Mouse (Mus musculus) R1 (cell line): ENCODE measurements around the gene Fmnl1.
A peak's percentile ranks its signal among the peaks of the same experiment; 100 is the strongest.
"Not testable (repeated sequence)": the region's sequence is repeated elsewhere in the genome, so short reads cannot be mapped to it uniquely, and the experiment has no call there.

Experiments used
- DNase-seq: peaks from one replicate; pipeline ENCODE4 v3.0.0-alpha.2; 2018; ENCODE audit warnings: low read depth, low spot score

Fmnl1 gene

DNA sequence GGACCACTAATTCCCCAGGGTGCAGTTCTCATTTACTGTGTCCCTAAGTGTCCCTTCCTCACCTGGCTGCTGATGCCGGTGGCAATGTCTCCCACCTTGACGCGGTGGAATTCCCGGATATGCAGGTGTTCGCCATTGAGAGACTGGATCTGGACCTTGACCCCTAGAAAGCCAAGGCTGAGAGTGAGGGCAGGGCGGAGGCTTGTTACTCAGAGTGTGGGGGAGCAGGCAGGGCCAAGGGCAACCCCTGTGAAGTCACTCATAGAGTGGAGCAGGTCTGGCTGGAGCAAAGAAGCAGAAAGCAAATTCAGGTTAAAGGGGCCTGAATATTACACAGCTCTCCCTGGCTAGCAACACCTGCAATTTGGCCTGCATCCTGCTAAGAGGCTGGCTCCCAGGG, 50.5 kb downstream of the Fmnl1 start:
- no peak for DNase-seq

DNA sequence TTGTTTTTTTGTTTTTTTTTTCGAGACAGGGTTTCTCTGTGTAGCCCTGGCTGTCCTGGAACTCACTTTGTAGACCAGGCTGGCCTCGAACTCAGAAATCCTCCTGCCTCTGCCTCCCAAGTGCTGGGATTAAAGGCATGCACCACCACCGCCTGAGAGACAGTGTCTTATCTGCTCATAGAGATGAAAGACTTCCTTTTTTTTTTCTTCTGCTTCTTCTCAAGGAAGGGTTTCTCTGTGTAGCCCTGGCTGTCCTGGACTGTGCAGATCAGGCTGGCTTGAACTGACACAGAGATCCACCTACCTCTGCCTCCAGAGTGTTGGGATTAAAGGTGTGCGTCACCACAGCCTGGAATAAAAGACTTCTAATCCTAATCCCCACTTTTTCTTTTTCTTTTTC, 51.8 kb downstream of the Fmnl1 start:
- DNase-seq = not testable (repeated sequence)

DNA sequence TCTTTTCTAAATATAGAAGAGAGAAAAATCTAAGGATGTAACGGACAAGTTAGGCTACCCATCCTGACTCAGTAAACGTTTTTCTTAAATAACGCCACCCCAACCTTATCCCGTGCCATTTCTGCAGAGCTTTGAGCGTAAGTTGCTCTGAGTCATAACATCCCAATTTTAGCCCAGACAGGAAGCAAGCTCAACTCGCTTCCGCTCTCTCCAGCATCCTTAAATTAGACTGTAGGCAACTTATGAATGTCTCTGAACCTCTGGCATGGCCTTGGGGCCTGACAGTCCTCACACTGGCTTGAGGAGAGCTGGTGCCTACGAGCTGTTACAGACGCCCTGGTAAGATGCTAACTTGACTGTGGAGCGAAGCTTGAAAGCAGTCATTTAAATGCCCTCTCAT, 52.5 kb downstream of the Fmnl1 start:
- no peak for DNase-seq

DNA sequence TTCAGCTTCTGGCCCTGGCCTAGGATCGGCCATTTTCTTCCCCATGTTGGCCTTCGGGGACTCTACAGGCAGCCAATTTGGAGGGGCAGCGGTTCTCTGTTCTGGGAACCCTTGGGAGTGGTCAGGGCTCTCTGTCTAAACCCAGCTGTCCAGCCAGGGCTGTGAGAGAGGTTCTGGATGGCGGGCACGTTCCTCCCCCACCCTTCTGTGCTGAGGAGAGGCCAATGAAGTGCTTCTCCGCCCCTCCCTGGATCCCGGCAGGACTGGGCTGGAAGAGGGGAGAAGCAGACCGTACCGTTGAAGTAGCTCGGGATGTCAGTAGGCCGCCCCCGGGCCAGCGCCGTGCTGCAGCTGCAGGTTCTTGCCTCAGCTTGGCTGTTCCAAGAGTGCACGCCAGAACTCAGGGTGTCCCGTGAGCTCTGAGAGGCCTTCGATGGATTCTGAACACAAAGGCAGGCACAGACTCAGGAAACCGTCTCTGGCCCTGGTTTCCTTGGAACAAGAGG, 53.1 kb downstream of the Fmnl1 start:
- no peak for DNase-seq

DNA sequence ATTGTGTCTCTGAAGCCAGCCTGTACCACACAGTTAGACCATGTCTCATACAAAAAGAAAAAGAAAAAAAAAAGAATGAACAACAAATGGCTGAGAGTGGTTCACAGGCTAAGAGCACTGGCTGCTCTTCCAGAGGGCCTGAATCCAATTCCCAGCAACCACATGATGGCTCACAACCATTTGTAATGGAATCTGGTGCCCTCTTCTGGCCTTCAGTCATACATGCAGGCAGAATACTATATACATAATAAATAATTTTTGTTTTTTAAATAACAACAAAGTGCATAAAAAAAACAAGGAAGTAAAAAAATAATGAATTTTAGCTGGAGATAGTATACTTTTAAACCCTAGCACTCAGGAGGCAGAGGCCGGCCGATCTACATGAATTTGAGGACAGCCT, 58.7 kb downstream of the Fmnl1 start:
- DNase-seq = peak; percentile 54

DNA sequence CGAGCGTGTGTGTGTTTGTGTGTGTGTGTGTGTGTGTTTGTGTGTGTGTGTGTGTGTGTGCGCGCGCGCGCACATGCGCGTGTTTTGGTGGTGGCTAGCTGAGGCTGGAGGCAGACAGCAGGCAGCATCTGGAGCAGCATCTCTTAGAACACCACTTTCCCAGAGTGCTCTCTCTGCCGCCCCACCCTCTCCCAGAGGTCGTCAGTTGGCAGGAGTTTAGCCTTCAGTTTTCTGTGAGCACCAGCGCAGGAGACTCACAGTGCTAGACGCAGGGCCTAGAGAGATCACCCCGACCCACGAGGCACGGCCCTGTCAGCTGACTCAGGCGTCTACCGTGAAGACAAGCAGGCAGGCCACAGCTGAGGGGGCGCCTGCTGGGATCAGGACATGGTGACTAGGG, 59.7 kb downstream of the Fmnl1 start:
- DNase-seq = peak; percentile 34

DNA sequence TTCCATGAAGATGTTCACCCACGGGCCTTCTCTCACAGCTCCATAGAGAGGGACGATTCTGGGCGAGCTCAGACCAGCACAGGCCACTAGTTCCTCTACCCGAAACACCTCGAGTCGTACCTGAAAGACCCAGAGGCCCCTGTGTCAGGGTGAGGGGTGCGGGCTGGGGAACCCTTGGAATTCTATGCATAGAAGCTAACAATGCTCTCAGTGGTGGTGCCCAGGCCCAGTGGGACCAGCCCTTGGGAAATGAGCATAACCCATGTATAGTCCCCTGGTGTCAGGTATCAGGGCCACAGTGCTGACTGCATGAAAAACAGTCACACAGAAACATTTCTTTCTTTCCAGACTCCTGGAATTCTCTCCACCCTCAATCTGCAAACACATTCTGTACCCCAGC, 60.5 kb downstream of the Fmnl1 start:
- DNase-seq = no peak

DNA sequence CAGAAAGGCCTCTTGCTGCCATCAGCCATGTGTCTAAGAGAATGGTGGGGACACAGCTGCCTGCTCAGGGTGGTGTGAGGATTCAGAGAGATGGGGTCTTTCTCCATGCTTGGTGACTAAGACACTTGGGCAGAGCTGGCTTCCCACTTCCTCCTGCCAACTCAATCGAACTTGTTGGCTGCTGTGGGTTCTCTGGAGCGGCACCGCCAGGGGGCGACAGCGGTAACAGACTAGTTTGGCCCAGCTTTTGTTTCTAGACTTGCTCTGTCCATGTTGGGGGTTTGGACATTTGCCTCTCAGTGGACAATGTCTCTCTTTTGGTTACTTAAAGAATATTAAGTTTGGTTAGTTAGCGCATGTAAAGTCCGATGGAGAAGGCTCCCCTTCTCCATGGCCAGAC, 62.1 kb downstream of the Fmnl1 start:
- DNase-seq = peak; percentile 65

DNA sequence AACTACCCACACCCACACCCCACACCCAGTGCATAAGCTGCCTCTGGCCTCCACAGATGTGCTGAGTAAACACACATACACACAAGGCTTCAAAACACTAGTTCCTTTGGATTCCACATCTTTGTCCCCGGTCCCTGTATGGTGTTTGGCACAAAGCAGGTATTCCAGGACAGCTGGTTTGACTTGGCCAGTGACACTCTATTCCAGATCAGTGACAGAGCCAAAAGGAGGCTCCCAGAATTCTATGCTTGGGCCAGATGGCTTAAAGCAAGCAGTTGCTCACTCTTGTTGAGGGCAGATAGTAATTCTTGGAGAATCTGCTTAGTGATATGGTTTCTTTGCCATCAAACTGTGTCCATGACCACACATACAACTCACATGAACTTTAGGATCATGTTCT, 63.5 kb downstream of the Fmnl1 start:
- DNase-seq = no peak

DNA sequence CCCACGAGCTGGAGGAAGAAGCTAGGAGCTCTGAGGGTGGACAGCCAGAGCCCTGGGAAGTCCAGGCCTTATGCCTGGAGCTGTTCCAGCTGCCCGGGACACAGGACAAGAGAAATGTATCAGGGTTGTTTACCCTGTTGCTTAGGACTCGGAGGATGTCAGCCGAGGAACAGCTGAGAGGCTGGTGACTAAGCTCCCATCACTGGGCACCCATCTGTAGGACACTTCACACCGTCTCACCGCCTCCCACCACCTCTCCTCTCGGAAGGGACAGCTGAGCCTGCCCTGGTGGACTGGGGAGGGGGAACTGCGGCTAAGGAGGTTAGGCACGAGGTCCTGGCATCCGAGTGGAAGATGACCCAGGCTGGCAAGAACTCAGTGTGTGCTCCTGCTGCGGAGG, 64.8 kb downstream of the Fmnl1 start:
- no peak for DNase-seq

DNA sequence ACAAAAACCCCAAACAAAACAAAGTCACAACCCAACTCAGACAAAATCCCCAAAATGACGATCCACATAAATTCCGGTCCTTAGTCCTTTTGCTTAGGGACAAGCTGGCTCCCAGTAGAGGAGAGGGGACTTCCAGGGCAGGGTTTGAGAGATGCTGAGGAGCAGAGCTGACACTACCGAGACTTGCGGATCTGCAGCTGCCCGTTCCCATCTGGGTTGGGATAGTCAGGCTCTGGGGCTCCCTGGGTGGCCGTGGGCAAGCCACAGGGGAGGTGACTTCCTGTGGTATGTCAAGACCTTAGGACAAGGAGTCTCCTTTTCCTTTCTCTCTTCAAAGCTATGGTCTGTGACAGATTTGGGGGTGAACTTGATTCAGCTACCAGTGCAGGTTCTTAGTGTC, 65.5 kb downstream of the Fmnl1 start:
- DNase-seq = no peak

DNA sequence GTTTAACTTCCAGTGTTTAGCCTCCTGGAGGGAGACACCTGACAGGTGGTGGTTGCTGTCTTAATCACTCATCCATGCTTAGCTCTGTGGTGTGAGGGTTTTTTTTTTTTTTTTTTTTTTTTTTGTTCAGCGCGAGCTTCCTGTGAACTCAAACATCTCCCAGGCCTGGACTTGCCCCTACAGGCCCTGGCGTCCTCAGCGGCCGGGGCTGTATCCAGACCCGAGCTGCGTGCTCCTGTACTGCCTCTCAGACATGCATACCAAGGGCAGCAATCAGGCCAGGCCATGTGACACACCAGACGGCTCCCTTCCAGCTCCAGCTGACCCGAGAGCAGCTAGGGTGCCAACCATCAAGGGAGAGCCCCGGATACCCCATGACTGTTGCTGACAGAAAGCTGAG, 66.0 kb downstream of the Fmnl1 start:
- no peak for DNase-seq

DNA sequence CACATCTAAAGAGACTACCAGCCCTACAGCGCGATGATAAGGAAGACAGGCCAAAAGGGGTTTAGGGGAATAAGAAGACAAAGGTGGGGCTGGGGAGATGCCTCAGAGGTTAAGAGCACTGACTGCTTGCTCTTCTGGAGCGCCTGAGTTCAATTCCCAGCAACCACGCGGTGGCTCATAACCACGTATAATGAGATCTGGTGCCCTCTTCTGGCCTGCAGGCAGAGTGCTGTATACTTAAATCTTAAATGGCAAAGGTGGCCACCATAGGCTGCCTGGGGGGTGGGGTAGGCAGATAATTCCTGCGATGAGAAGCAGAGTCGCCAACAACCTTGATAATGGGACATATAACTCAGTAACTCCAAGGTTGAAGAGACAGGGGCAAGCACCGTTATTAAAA, 66.8 kb downstream of the Fmnl1 start:
- DNase-seq = peak; percentile 79

DNA sequence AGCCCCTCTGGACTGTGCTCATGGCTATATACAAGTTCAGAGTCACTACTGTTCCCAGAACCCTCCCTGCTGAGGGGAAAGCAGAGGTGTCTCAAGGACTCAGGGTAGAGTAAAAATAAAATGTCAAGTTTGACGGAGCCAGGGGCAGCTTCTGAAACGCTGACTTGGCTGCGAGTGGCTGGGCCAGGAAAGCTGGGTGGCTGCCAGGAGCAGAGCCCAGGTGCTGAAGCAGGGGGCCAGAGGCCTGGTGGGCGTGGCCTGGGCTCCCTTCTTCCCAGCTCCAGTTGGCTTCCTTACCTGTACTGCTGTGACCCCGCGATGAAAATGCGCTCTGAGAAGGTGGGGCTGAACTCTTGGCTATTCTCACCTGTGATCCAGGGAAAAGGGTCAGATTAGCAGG, 69.8 kb downstream of the Fmnl1 start:
- no peak for DNase-seq

DNA sequence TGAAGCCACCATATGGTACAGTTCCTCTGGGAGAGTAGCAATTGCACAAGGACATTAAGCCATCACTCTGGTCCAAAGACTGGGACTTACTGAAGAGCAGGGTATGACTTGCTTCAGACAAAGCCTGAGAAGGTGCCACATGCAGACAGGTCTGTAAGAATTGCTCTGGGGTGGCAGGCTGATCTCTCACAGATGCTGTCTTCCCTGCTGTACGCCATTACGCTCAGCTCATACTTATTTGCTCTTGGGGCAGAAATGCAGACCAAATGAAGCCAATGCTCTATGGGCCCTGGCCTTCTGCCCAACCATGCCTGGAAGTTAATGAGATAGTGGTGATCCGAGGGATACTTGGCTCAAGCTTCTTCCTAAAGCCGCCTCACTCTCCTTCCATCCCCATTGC, 73.9 kb downstream of the Fmnl1 start:
- no peak for DNase-seq

DNA sequence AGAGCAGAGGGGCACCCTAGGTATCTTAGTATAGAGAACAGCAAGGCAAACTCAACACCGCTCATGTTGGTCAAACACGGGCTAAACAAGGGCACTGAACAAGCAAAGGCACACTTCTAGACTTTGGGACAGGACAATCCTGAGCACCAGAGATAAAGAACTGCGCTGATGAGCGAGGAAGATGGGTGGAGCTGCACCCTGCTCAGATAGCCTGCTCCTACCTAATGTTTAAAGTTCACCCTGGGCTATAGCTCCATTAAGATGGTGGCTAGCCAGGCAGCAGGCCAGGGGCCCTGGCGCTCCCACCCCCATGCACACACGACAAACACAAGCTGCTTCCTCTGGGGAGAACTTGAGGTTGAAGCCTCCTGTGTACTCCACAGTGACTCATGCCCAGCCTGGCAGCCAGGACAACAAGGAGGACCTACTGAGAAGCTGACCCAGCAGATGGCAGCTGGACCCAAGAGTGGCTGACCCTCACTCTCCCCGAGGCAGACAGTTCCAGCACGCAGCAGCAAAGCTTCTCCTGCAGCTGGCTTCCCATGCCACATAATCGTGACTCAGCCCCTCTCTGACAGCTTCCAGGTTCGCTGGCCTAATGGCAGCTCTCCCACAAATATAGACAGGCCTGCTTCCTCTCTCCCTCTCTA, 75.3 kb downstream of the Fmnl1 start:
- no peak for DNase-seq

DNA sequence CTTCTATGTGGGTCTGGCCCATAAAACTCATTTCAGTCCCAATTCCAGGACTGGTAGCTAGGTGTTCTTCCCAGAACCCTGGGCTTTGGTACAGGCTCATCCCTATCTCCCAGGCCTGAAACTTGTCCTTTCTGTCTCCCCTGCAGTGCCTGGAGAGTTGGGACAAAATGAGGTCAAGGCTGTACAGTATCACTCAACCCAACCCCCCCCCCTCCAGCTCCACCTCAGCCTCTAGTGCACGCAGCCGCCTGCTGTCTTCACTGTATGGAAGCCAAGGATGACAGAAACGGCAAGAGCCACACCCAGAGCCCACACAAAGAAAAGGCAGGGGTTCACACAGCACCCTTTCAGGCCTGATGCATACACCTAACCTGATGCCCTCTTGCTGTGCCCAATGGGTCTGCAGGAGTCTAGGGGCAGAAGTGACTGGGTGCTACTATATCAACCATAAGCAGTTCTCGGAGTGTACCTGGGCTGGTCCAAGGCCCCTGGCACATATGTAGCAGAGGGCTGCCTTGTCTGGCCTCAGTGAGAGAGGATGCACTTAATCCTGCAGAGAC, 75.9 kb downstream of the Fmnl1 start:
- no peak for DNase-seq

DNA sequence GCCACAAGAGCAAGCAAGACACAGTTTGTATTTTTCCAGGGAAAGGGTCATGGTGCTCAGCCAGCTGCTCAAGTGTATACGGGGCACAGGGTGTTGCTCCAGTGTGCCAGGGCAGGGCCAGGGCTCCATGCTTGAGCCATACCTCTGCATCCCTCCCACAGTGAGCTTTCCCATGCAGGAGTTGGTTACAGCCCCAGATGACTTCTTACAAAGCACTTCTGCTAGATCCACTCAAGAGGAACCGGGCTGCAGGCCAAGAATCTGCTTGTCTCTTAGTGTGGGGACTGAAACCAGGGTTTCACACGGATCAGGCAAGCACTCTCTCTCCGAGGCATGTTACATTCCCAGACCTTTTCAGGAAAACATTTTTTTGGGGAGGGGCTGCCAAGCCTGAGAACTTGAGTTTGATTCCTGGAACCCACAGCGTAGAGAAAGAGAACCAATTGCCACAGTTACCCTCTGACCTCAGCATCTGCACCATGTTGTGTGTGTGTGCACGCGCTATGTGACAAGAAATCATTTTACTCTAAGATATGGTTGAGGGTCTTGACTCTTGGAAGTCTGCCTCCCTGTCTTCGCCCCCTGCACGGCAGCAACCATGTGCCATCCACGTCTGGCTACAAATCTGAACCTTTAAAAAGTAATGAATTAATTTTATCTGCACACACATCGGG, 76.7 kb downstream of the Fmnl1 start:
- DNase-seq = no peak
